14 mouse cellular contexts compared by ENCODE assay signal in the genomic region with DNA sequence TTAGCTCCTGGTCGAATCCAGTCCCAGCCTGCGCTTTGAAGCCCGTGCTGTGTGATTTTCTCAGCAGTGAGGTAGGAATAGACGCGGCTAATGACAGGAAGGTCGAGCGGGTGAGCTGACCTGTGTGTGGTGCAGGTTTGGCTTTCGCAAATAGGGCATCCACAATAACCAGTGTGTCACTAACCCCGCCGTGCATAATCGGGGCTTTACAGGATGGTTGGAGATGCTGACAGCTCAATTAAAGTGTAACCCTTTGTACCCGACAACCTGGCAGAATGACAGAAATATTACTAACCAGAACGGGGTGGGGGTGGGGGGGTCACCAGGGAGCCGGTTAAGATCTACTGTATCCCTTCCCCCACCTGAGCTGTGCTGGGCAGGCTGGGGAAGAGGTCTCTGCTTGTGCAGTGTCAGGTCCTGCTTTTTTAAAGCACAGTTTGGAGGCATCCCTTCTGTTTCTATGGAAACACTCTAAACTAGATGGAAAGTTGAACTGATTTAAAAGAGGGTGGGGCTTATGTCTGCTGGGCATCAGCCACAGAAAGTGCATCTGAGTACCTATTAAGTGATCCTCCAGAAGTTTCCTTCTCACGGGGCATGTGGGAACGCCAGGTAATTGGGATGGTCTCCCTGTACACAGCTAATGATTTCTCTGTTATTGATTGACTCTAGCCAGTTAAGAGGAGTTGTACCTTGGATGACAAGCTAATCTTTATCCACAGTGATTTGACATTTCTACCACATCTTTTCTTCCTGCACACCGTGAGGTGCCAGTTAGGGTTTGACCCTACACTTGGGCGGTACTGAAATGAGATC.
DNase-seq lines count a peak whose midpoint lies in the region; ATAC-seq lines count a peak whose summit lies in the region.
"Had no signal": no experiment of that assay in that cellular context is flagged by ENCODE, and none has a peak within 500 bp of the region (broad histone marks: within the 10 kb centered on the region; RNA-seq: fewer than 3 reads in every experiment).

No protein-coding gene starts in this region.

- no peaks in the 10 kb centered on the region for H3K27me3 ChIP-seq in embryonic facial prominence, embryonic 11.5 days (ENCODE audit: control insufficient read depth, insufficient read depth, low read length)
- H3K27me3 ChIP-seq: CH12.LX; liver, embryonic 13.5 days had no signal

- WGBS in embryonic facial prominence, embryonic 11.5 days, result 42% methylated on average over 18 of the region's 18 CpGs

- H3K4me2 ChIP-seq in embryonic facial prominence, embryonic 11.5 days (ENCODE audit: low read depth, low read length), result no peak overlapping the region
- H3K4me2 ChIP-seq: heart, embryonic 11.5 days; liver, embryonic 13.5 days had no signal

- no peaks in the 10 kb centered on the region for H3K9me3 ChIP-seq in embryonic facial prominence, embryonic 11.5 days (replicated peaks; ENCODE audit: control insufficient read depth, low read length)
- H3K9me3 ChIP-seq: liver, embryonic 13.5 days had no signal

- no peak overlapping the region for H3K9ac ChIP-seq in embryonic facial prominence, embryonic 11.5 days (replicated peaks; ENCODE audit: low read length)
- H3K9ac ChIP-seq: liver, embryonic 13.5 days had no signal

- H3K27ac ChIP-seq in embryonic facial prominence, embryonic 11.5 days (replicated peaks; ENCODE audit: low read depth, low read length), result no peak overlapping the region
- H3K27ac ChIP-seq: left cerebral cortex, adult 2 months; liver, embryonic 13.5 days had no signal

- no peak overlapping the region for H3K4me3 ChIP-seq in embryonic facial prominence, embryonic 11.5 days (ENCODE audit: low read depth, low read length)
- H3K4me3 ChIP-seq: left cerebral cortex, adult 2 months; liver, embryonic 13.5 days had no signal

- H3K4me1 ChIP-seq in embryonic facial prominence, embryonic 11.5 days (ENCODE audit: control insufficient read depth, insufficient read depth, low read length), result no peaks in the 10 kb centered on the region

- peak; percentile 54; the same call in 1 of the 2 replicates for ATAC-seq in embryonic facial prominence, embryonic 11.5 days (replicated peaks; ENCODE audit: insufficient number of reproducible peaks, low FRiP score, low TSS enrichment, low read depth)

- H3K36me3 ChIP-seq in embryonic facial prominence, embryonic 11.5 days (replicated peaks; ENCODE audit: control insufficient read depth, insufficient read depth, low read depth, low read length), result no peaks in the 10 kb centered on the region
- H3K36me3 ChIP-seq: liver, embryonic 13.5 days had no signal

- DNase-seq in NIH3T3 (ENCODE audit: low read depth), result peak; percentile 26
- peak; percentile 49 for DNase-seq in embryonic facial prominence, embryonic 11.5 days (ENCODE audit: low spot score)
- DNase-seq in kidney, adult 18-20 months, result peak; percentile 54
- DNase-seq in kidney, postnatal 4 days, result peak; percentile 33 to 47
- DNase-seq in heart, adult 8-10 months (ENCODE audit: low spot score), result no peak
- DNase-seq in heart, adult 18-20 months, result no peak
- no peak for DNase-seq in layer of hippocampus, postnatal 14 days (ENCODE audit: low spot score in 2 of 2)
- DNase-seq: adrenal gland, postnatal 36 days; cerebellum, adult 11-12 months; liver, embryonic 13.5 days; lung, postnatal 36 days had no signal

Comparison
In these comparisons a context has a peak if more than half of its experiments do, and no peak if none do; other contexts are left out.
1. DNase-seq: peak in NIH3T3 (single experiment), embryonic facial prominence, embryonic 11.5 days (single experiment), kidney, adult 18-20 months (single experiment) and kidney, postnatal 4 days (2 of 2); none in heart, adult 8-10 months (single experiment), heart, adult 18-20 months (0 of 2) and layer of hippocampus, postnatal 14 days (0 of 2).